Mouse (Mus musculus) embryonic stem cell, embryonic (primary cell): Measurements from ENCODE around the gene Smurf1.

Source experiments
- CTCF ChIA-PET, 4 experiments: fragments of 300-600 bp in 2 of 4; fragments of 350-600 bp in 2 of 4; sonication (Branson Sonifier 250); formaldehyde crosslinking; loops; one replicate each; lab custom pipeline; 2022; ENCODE audit warnings: inconsistent platforms in 2 of 4; lab: Charles Lee
- POLR2A ChIA-PET, 4 experiments: fragments of 300-600 bp in 2 of 4; fragments of 350-600 bp in 2 of 4; sonication (Branson Sonifier 250); formaldehyde crosslinking; loops; one replicate each; lab custom pipeline; 2022; ENCODE audit warnings: antibody characterized with exemption in 4 of 4, inconsistent platforms in 1 of 4; lab: Charles Lee

Smurf1 gene

DNA sequence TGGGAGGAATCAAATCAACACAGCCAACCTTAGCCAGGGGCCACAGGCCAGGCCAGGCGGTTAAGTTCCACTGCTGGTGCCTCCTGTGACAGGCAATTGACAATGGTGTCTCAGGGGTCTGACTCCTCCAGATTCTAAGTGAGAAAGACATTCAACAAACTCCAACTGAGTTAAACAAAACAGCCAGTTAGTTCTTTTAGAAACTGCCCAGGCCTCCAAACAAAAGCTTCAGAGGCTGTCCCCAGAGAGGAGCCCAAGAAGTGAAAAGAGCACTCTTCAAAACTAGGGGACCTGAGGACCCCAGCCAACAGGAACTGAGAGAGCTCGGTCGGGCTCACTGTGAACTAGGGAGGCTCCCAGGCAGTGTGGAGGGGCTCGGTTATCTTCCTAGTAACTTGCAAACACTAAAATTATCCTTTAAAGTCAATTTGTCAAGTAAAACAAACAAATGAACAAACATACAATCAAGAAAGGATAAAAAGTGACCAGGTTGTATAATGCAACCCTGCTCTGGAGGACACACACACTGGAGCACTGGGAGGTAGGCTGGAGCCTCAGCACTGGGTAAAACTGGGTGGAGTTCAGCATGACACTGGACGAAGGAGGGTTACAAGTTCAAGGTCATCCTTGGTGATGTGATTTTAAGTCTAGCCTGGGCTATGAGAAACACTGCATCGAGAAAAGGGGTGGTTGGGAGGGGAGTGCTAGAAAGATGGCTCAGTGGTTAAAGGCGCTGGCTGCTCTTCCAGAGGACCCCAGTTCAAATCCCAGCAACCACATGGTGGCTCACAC is 52.9 kb downstream of the Smurf1 start:
- CTCF ChIA-PET: interaction anchor here in 2 of 4 experiments (1.0 to 1.2 kb wide), 2 partner anchors 37 to 40 kb away, joined by 3 read pairs; no protein-coding TSS in a partner anchor
- POLR2A ChIA-PET: interaction anchor here in 2 of 4 experiments (0.9 to 2.6 kb wide), 7 partner anchors 10 to 76 kb away, joined by 3 to 8 read pairs (median 3); no protein-coding TSS in a partner anchor

DNA sequence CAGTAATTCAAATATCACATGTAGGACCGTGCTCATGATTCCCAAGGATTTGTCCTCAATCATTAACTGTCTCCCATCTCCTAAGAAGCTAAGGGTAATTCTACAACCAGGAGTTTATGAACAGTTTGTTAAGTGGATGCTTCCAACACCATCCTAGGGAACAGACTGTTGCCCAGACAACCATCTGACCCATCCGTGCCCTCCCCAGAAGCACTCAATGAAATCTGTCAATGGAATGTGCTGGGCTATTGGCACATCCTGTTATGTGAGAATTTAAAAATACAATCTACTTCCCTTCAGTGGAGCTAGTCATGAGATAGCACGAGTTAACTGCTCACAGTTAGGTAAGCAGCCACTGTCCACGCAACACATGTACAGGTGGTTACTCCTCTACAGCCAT is 56.1 kb downstream of the Smurf1 start:
- POLR2A ChIA-PET: interaction anchor here in 3 of 4 experiments (0.7 to 1.5 kb wide), 6 partner anchors 25 to 79 kb away, joined by 3 read pairs; no protein-coding TSS in a partner anchor
- CTCF ChIA-PET: interaction anchor here in 3 of 4 experiments (0.7 to 1.3 kb wide), 5 partner anchors 13 to 34 kb away, joined by 3 to 4 read pairs (median 3); no protein-coding TSS in a partner anchor

DNA sequence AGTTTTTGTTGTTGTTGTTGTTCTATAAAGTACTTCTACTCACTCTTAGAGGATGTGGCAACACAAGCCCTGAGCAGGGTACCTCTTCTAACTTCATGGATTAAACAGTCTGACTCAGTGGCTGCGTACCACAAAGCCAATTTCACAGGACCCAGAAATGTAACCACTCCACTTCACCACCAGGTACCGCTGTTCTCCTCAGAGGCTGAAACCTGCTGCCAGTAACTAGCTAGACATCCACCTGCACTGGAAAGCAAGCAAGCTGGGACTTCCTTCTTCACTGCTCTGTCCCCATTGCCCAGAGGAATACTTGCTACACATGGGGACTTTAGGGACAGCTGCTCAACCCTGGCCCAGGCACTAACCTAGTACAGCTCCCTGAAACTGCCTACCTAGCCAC is 58.1 kb downstream of the Smurf1 start:
- ChIA-PET CTCF (interaction anchor here in 3 of 4 experiments (0.5 to 2.5 kb wide), 29 partner anchors 10 to 690 kb away, joined by 3 to 20 read pairs (median 4); partner anchors contain the start of genes Smurf1 (in 1 of the 3) and Zkscan5 (in 1 of the 3)), POLR2A (interaction anchor here in 3 of 4 experiments (0.7 to 1.6 kb wide), 7 partner anchors 21 to 66 kb away, joined by 3 to 11 read pairs (median 4); partner anchors contain the start of gene Smurf1 (in 2 of the 3))

DNA sequence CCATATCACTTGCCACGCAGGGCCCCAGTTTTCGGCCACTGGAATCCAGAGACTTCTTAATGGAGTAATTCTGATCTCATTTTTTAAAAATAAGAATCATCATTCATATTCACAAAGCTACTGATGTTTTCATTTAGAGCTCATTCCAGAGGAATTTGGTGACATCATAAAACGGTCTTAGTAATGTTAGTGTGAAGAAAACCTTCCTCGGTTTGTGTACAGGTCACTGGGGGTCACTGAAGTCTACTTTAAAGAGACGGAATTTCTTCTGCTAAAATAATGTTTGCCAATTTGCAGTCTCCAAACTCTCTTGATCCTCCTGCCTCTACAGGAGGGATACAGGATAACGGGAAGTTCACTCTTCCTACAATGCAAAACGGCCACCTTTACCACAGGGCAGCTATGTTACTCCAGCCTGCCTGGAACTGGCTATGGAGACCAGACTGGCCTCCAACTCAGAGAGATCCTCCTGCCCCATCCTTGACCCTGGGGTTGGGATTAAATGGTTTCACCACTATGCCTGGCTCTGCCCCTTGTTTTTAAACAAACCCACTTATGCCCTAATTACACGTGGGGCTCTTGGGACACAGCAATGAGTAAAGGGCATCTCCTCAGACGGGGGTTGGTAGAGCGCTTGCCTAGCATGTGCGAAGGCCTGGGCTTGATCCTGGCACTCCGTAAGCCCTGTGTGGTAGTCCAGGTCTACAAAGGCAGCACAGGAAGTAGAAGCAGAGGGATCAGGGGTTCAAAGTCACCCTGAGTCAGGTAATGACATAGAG is 61.1 kb downstream of the Smurf1 start:
- CTCF ChIA-PET: interaction anchor here in 3 of 4 experiments (0.5 to 1.4 kb wide), 5 partner anchors 20 to 152 kb away, joined by 3 to 5 read pairs (median 3); no protein-coding TSS in a partner anchor
- POLR2A ChIA-PET: interaction anchor here in 3 of 4 experiments (0.9 to 3.2 kb wide), 6 partner anchors 16 to 60 kb away, joined by 3 to 10 read pairs (median 3); partner anchors contain the start of gene Smurf1 (in 1 of the 3)

DNA sequence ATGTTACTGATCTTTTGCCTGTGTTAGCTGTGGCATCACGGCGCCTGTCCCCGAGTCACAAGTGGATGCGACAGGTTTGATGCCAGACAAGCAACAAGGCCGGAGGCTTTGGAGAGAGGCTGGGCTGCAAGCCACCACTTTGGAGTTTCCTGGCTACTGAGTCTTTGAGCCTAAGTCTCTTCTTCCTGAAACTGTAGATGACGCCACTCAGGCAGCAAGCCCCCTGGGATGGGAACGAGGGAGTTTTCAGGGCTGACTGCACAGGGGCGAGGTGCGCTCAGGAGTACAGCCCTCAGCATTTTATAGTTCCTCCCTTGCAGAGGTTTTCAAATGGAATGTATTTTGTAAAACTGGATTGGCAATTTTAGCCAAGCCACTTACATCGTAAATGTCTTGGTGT is 63.9 kb downstream of the Smurf1 start:
- ChIA-PET CTCF (no interaction called here), POLR2A (interaction anchor here in 1 of 4 experiments (1.5 kb wide), 1 partner anchor 20 kb away, joined by 3 read pairs; no protein-coding TSS in a partner anchor)

DNA sequence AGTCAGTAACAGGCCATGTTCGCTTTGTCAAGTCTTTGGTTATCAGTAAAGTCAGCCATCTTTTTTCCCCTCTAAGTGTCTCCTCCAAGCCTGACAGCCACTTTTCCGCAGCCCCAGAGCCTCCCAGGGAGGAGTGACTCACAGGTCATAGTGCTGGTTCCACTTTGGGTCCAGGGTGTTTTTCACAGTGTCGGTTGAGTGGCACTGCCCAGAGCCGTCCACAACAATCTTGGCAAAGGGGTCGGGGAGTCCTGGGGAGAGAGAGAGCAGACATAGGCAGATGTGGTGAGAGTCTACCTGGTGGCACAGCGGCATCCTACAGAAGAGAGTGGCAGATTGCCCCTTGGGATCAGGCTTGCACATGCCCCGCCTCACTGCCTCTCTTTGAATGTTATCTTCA is 64.6 kb downstream of the Smurf1 start:
- ChIA-PET POLR2A (interaction anchor here in 1 of 4 experiments (0.6 kb wide), 1 partner anchor 10 kb away, joined by 3 read pairs; no protein-coding TSS in a partner anchor), CTCF (no interaction called here)

DNA sequence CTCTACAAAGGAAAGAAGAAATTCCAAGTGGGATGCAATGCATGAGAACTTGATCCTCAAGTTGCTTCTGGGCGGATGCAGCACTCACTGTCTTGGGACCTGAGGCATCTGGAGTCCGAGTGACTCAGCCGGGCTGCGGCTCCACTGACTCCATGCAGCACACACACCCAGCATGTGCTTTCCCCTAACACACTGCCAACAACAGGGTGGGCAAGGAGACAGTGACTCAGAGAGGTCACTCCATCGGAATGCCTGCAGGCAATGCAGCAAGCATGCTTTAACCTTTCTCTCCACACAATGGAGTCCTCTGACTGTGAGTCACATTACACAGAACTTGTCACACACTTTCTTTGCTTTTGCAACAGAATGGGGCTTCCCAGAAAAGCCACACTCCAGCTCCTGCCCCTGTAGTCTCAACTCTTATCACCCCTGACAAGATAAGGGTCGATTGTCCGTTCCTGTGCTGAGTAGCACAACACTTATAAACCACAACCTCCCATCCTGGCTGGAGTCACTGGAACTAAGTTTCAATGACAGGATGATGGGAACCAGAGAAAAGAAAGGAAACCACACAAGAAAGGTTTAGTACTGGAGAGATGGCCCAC is 67.1 kb downstream of the Smurf1 start:
- ChIA-PET POLR2A (interaction anchor here in 1 of 4 experiments (0.8 to 1.6 kb wide), 2 partner anchors 13 to 16 kb away, joined by 3 read pairs; no protein-coding TSS in a partner anchor), CTCF (interaction anchor here in 2 of 4 experiments (0.5 to 1.4 kb wide), 3 partner anchors 13 to 26 kb away, joined by 3 to 4 read pairs (median 4); no protein-coding TSS in a partner anchor)

DNA sequence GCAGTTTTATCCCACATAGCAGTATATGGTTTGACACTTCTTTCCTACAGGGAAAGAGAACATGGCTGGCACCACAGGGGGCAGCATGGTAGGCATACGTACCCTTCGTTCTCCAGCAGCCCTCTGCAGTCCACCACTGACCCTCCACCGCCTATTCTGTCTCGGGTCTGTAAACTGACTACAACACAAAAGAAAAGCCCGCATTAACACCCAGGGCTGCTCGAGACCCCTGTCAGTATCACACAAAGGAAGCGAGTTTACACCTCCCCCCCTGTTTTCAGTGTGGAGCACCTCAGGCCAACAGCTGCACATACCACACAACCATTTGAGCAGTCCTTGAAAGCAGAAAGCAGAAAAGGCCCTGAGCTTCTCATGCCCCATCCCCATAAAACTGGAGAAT is 67.8 kb downstream of the Smurf1 start:
- POLR2A ChIA-PET: interaction anchor here in 1 of 4 experiments (0.8 to 1.6 kb wide), 2 partner anchors 13 to 17 kb away, joined by 3 read pairs; no protein-coding TSS in a partner anchor

DNA sequence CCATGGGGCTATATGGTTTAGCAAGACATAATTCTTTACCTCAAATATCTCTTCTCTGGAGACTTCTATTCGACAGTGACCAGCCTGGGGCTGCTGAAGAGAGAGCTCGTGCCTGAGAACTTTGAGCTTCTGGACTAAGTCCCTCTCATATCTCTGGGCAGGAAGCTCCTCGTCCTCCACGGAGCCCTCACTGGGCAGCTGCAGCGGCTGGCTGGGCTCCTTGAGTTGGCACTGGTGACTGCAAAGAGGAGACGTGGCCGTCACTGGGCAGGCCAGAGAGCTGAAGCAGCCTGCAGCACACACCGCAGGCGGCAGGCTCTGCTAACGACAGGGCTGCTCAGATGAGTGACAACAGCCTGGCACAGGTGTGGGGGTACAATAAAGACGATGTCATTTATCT is 74.4 kb downstream of the Smurf1 start:
- ChIA-PET POLR2A (interaction anchor here in 2 of 4 experiments (0.7 to 1.5 kb wide), 5 partner anchors 12 to 97 kb away, joined by 3 to 5 read pairs (median 4); no protein-coding TSS in a partner anchor), CTCF (no interaction called here)

More for the DNA sequence above, 67.8 kb downstream of the Smurf1 start:
- CTCF ChIA-PET: interaction anchor here in 3 of 4 experiments (0.5 to 1.5 kb wide), 6 partner anchors 10 to 48 kb away, joined by 3 to 4 read pairs (median 4); no protein-coding TSS in a partner anchor

DNA sequence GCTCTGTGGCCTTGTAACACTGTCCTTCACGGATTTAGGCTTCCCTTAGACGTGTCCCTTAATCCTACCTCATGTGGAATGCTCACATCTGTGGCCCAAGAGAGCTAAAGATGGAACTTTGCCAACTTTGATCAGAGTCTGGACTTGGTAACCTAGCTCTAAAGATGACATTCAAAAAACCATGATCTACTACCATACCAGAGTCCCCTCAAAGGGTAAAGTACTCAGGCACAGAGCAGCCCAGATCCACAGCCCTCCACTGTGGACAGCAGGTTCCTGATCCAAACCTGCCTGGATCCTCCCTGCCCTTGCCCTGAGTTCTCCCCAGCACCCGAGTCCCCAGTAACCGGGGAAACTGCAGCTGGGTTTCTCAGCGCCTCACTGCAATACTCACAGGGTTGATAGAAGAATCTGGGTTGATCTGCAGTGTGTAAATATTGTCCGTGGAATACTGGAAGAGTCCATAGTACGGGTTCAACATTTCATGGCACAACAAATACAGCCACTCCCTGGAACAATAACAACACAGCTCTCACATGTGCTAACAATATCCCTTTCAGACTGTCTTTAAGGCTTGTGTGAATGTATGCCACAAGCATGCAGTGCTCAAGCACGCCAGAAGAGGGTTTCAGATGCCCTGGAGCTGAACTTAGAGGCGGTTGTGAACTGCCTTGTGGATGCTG is 79.5 kb downstream of the Smurf1 start:
- ChIA-PET CTCF (interaction anchor here in 3 of 4 experiments (0.6 to 3.2 kb wide), 14 partner anchors 10 to 103 kb away, joined by 3 to 23 read pairs (median 4); no protein-coding TSS in a partner anchor), POLR2A (interaction anchor here in 2 of 4 experiments (1.3 to 2.4 kb wide), 4 partner anchors 10 to 93 kb away, joined by 3 to 10 read pairs (median 6); no protein-coding TSS in a partner anchor)

DNA sequence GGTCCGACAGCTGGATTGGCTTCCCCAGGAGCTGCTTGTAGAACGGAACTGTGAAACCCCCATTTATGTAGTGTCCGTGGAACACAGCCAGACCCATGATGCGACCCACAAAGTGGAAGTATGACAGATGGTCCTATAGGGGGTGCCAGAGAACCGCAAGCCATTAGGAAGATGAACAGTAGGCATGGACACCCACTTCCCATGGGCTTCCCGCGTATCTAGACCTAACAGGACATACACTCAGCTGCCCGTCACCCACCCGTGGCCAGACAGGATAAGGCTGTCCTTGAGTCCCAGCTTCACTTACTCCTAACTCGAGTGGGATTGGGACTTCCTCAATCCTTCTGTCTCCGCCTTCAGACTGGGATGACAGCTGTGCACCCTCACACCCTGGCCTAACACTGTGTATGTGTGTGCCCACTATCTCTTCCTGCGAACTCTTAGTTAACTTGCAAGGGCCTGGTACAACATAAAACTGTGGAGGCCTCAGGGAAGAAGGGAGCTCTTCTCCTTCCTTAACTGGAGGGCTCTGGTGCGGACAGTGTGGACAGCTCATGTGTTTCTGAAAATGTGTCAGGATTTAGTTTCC is 80.9 kb downstream of the Smurf1 start:
- POLR2A ChIA-PET: interaction anchor here (0.5 to 2.4 kb wide), 13 partner anchors 9 to 843 kb away, joined by 3 to 10 read pairs (median 3); no protein-coding TSS in a partner anchor

DNA sequence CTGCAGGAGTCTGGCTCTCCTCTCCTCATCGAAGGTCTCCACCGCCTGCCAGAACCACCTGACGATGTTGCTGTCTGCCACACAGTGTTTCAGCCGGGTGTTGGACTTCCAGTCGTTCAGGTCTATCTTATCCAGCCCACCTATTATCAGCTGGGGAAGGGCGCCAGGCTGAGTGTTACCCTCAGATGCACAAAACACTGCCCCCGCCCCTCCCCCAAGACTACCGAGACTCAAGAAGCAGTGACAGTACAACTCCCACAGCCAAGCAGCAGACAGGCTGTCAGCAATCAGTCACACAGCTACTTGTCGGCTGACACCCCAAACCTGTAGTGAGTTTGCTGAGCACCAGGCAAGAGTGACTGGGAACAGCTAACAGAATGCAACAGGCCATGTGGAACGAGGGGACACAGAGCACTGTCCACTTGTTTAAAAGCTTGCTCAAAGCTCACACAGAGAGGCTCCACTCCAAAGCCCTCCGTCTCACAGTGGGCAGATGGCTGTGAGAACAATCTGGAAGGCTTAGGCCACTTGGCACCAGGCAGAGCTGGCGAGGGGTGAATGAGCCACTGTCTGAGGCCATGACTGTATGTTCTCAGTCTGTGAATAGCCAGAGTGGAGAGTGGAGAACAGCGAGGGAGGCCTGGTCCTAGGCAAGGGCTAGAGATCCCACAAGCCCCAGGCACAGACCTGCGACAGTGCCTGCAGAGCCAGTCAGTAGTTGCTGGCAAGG is 83.8 kb downstream of the Smurf1 start:
- CTCF ChIA-PET: interaction anchor here in 1 of 4 experiments (0.5 to 1.0 kb wide), 2 partner anchors 95 to 107 kb away, joined by 3 read pairs; no protein-coding TSS in a partner anchor
- POLR2A ChIA-PET: interaction anchor here in 1 of 4 experiments (0.6 kb wide), 1 partner anchor 46 kb away, joined by 6 read pairs; no protein-coding TSS in a partner anchor

More for the DNA sequence above, 80.9 kb downstream of the Smurf1 start:
- CTCF ChIA-PET: interaction anchor here (0.6 to 3.2 kb wide), 28 partner anchors 9 to 281 kb away, joined by 3 to 23 read pairs (median 4); no protein-coding TSS in a partner anchor

DNA sequence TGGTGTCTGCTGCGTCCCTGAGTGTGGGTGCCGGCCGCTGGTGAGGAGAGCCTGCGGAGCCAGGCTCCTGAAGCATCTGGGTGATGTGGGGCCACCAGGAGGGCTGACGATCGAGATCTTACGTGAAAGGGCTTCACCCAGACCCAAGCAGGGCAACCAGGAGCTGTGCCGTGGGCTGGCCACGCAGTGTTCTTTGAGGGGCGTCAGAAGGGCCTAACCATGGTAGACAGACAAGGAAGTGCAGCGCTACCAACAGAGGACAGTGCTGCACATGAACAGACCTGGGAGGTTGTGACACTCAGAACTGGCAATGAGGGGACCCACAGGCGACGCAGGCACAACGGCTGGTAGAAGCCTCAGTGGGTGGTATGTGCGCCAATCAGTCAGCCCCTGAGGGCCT is 88.6 kb downstream of the Smurf1 start:
- CTCF ChIA-PET: interaction anchor here in 2 of 4 experiments (0.7 to 1.7 kb wide), 4 partner anchors 22 to 88 kb away, joined by 4 to 9 read pairs (median 4); partner anchors contain the start of gene Smurf1 (in 1 of the 2)
- POLR2A ChIA-PET: interaction anchor here in 2 of 4 experiments (1.3 to 2.2 kb wide), 4 partner anchors 10 to 28 kb away, joined by 3 to 6 read pairs (median 4); no protein-coding TSS in a partner anchor

DNA sequence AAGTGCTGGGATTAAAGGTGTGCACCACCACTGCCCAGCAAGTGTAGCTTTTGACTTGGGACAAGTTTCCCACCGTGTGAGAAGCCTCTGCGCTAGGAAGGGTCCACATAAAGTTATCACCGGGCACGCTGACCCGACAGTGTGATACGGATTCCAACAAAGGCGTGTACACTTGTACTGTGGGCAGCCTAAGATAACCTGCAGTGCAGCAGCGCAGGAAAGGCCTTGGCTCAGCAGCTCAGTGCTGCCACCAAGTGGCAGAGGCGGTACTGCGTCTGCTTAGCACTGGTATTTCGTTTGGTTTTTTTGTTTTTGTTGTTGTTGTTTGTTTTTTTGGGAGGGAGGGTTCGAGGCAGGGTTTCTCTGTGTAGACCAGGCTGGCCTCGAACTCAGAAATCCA is 89.8 kb downstream of the Smurf1 start:
- ChIA-PET CTCF (interaction anchor here (0.5 to 4.5 kb wide), 63 partner anchors 8 to 1810 kb away, joined by 3 to 39 read pairs (median 4); partner anchors contain the start of genes Smurf1 (in 2 of the 4), Baiap2l1 (in 1 of the 4) and Trrap (in 1 of the 4)), POLR2A (interaction anchor here in 3 of 4 experiments (0.7 to 3.4 kb wide), 18 partner anchors 9 to 329 kb away, joined by 3 to 21 read pairs (median 3); partner anchors contain the start of gene Smurf1 (in 1 of the 3))

DNA sequence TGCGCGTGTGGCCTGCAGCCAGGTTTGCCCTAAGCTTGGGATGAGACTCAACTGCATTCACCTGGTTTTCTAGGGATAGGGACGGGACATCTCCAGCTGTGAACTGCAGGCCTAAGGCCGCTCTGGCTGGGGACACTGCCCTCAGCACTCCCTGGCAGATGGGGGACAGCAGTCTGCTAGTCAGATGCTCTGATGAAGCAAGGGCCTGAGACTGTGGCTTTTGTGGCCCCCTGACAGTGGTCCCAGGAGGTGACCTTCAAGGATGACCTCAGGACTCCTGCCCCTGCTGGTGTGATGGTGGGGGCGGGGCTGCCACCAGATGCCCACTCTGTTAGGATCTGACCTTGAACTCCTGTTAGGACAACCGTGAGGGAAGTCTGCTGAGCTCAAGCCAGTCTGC is 90.4 kb downstream of the Smurf1 start:
- CTCF ChIA-PET: interaction anchor here (0.5 to 4.5 kb wide), 44 partner anchors 8 to 517 kb away, joined by 3 to 39 read pairs (median 5); partner anchors contain the start of genes Smurf1 (in 2 of the 4) and Baiap2l1 (in 1 of the 4)
- POLR2A ChIA-PET: interaction anchor here in 2 of 4 experiments (0.7 to 3.4 kb wide), 15 partner anchors 9 to 330 kb away, joined by 3 to 21 read pairs (median 4); partner anchors contain the start of genes Nptx2 (in 1 of the 2) and Smurf1 (in 1 of the 2)
